Mouse (Mus musculus): ENCODE measurements around the gene Anapc11.

- no peak for TF ChIP-seq POLR2A (IDR thresholded peaks at IDR 0.05; ENCODE audit: insufficient read depth, low read depth, low read length)
- TF ChIP-seq CTCF (IDR thresholded peaks at IDR 0.05; ENCODE audit: insufficient read depth, low read depth, low read length): no peak
These were observed 29.5 kb downstream of the Anapc11 start for GRCm38 (mm10) chr11:120627468-120628300.
